Mouse (Mus musculus): ENCODE measurements around the gene Lyrm2. TPM values are rescaled to one million over a fixed set of nuclear protein-coding genes. Genes with fewer than 3 reads are reported as not detected.

Lyrm2 gene
- polyA plus RNA-seq, 1 experiment from 2014 or later, result 10.0 TPM

DNA sequence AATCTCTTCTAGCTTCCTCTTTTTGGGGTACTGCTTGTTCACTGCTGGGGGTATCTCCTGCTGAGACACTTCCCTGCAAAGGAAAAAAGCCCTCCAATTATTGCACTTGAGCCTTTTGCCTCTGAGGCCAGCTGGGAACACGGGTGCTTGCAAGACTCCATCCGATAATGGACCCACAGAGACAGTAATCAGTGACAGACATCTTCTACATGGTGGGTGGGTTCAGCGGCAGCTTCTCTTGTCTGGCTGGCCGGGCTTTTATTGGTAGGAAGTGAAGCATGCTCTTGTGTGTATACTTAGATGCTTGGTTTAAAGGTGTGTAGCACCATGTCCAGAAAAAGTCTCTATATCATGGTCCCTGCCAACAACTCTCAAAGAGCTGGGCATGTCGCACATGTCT lies 17.4 kb downstream of the Lyrm2 start:
- ChIA-PET CTCF (no interaction called here), POLR2A (no interaction called here)
- ATAC-seq (no peak), DNase-seq (ENCODE audit: low read depth, low spot score) (no peak)
- no peaks in the 10 kb centered on the region for H3K27me3 ChIP-seq
- in situ Hi-C loops (cut with MboI; ENCODE audit: low pct_unique_long_range_greater_than_20kb), result no loop called here
- TF ChIP-seq CTCF (IDR thresholded peaks at IDR 0.05), result no peak

DNA sequence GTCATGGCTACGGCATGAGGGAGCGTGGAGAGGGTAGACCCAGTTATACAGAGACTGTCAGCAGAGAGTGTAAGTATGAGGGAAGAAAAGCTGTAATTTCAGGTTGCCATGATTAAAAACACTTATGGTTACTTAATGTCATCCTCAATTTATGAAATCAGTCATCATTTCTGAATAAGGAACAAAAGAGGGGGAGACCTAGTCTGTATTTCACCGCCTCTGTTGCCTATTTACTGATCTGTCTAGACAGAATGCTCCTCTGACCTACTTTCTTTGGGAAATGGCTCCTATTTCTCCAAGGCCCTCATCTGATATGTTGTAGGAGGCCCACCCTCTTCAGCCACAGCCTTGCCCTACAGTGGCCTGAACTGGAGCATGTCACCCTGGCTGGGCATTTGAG lies 20.6 kb downstream of the Lyrm2 start:
- ATAC-seq (no peak), DNase-seq (ENCODE audit: low read depth, low spot score) (no peak)
- no peaks in the 10 kb centered on the region for H3K27me3 ChIP-seq
- in situ Hi-C loops (cut with MboI; ENCODE audit: low pct_unique_long_range_greater_than_20kb), result no loop called here
- POLR2A ChIA-PET, result no interaction called here
- CTCF ChIA-PET, result no interaction called here
- TF ChIP-seq CTCF (IDR thresholded peaks at IDR 0.05), result no peak

DNA sequence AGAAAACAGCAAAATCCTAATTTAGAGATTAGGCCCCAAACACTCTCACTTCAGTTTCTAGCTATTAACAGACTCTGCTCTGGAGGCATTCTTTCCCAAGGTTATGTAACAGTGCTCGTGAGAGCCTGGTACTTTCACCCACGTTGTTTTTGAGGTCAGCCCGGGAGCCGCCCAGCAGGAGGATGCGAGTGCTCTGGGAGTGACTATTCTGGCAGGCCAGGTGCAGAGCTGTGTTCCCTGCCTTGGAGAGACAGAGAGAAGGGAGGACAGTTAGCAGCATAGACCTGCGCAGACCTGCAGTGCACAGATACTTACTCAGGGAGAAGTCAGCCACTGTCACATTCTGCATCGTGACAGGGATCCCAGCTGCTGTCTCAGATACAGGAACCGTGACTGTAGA lies 24.2 kb downstream of the Lyrm2 start:
- POLR2A ChIA-PET, result no interaction called here
- TF ChIP-seq CTCF (IDR thresholded peaks at IDR 0.05), result no peak
- CTCF ChIA-PET, result no interaction called here

DNA sequence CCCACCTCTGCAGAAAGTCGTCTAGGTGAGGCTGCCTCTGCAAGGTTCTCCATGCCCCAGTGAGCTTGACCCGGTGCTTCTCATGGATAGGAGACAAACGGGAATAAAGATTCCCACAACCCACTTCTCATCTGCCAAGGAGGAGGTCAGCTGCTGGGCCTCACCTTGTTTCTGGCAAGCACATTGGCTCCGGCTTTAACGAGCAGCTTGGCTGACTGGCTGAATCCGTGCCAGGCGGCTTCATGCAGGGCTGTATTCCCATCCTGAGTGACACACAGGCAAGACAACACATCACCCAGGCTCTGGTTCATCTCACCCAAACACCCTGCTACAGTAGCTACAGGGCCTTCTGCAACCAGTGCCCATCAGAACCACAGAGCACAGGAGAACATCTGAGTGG lies 26.9 kb downstream of the Lyrm2 start:
- ChIA-PET POLR2A (no interaction called here), CTCF (no interaction called here)
- DNase-seq (ENCODE audit: low read depth, low spot score) (no peak), ATAC-seq (no peak)
- no peaks in the 10 kb centered on the region for H3K27me3 ChIP-seq
- in situ Hi-C loops (cut with MboI; ENCODE audit: low pct_unique_long_range_greater_than_20kb), result no loop called here
- TF ChIP-seq CTCF (IDR thresholded peaks at IDR 0.05), result no peak

More for the DNA sequence above, 24.2 kb downstream of the Lyrm2 start:
- in situ Hi-C loops (cut with MboI; ENCODE audit: low pct_unique_long_range_greater_than_20kb), result no loop called here
- no peaks in the 10 kb centered on the region for H3K27me3 ChIP-seq
- DNase-seq (ENCODE audit: low read depth, low spot score) (no peak), ATAC-seq (no peak)

DNA sequence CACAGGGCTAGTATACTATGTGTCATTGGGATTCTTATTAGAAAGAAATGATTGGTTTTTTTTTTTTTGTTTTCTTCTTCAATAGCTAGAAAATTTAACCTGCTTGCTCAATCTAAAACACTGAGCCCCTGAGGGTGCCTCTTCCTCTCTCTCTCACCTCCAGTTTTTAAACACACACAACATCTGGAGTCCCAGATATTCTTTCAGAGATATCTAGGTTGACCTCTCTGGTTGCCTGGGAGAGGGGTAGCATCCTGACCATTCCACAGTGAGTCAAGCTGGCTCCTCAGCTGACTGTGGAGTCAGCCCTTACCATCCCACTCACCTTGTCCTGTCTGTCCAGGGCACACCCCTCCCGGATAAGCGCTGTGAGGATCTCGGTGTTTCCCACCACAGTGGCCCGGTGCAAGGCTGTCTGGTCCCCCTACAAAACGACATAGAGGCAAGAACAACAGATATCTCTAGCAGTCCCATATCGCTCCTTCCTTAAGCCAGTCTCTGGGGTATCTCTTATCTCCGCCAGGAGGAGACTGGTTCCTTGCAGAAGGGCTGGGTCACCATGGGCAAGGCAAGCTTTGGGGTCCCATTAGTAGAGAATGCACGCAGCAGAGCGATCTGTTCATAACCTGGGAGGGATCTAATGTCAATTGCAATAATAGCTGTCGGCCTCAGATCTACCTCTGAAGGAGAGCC lies 28.5 kb downstream of the Lyrm2 start:
- no peak for TF ChIP-seq CTCF (IDR thresholded peaks at IDR 0.05)
- CTCF ChIA-PET, result no interaction called here
- no peak for ATAC-seq

DNA sequence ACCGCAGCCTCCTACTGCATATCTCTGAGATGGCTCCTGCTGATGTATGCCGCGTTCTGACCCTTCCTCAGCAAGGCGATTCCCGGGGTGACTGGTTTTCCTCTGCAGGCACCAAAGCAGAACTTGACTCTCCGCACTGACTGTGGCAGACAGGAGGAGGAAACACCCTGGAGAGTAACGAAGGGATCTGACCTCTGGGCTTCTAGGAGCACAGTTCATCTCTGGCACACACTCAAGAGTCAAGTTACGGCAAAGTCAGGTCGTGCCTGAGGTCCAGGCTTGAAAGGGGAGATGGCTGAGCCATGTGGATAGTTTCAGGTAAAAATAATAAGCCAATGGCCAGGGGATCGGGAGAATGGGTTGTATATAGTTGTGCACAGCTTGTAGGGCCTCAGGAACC lies 29.3 kb downstream of the Lyrm2 start:
- no peak for TF ChIP-seq CTCF (IDR thresholded peaks at IDR 0.05)
- ChIA-PET CTCF (no interaction called here), POLR2A (no interaction called here)
- ATAC-seq (no peak), DNase-seq (ENCODE audit: low read depth, low spot score) (no peak)
- in situ Hi-C loops (cut with MboI; ENCODE audit: low pct_unique_long_range_greater_than_20kb), result no loop called here
- no peaks in the 10 kb centered on the region for H3K27me3 ChIP-seq

More for the DNA sequence above, 28.5 kb downstream of the Lyrm2 start:
- no peak for DNase-seq (ENCODE audit: low read depth, low spot score)
- POLR2A ChIA-PET, result no interaction called here
- no peaks in the 10 kb centered on the region for H3K27me3 ChIP-seq
- in situ Hi-C loops (cut with MboI; ENCODE audit: low pct_unique_long_range_greater_than_20kb), result no loop called here

DNA sequence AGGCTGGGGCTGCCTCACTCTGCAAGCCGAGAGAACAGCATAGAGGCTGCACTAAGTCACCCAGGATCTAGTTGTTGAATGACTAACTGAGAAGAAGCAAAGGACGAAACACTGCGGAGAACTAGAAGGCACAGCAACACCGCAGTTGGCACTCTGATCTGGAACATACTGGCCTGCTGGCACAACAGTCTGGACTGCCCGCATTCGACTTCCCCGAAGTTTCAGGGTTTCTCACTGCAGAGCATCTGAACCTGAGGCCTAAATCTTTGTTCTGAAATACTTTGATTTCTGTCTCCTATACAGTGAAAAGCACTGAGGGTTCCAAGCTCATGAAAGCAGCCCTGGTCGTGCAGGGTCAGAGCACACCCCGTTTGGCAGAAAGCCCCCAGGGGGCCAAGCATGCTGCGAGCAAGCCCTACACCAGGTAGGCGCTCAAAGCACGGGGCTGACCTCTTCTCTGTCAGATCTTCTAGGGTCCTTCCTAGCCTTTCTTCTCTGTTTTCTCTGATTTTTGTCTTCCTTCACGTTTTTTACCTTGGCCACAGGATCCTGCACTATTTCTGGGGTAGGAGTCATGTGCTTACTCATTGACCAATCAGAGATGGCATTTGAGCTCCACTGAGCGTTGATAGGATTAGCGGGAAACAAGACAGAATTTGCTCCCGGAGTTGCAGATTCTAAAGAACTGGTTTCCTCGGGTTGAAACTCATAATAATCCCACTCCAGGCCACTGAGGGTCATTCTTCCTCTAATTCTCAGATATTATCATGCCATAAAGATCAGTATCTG lies 33.6 kb downstream of the Lyrm2 start:
- in situ Hi-C loops (cut with MboI; ENCODE audit: low pct_unique_long_range_greater_than_20kb), result no loop called here
- H3K27me3 ChIP-seq, result no peaks in the 10 kb centered on the region
- no peak for ATAC-seq
- ChIA-PET POLR2A (no interaction called here), CTCF (no interaction called here)
- no peak for DNase-seq (ENCODE audit: low read depth, low spot score)
- TF ChIP-seq CTCF (IDR thresholded peaks at IDR 0.05), result no peak

DNA sequence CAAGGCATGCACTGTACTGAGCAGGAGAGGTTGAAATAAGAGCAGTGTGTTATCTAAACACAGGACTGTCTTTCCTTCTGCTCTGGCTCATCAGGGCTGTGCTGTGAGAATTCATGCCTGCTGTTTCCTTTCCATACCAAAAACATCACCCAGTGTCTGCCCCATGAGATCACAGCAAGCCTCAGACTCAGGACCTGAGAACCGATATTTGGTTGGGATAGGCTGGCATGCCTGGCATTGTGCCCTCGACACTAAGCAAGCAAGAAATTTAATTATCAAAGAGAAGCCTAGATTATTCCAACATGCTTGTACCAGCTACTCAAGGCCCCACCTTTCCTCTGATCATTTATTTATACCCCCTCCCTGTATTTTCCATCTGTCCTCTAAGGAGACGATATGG lies 34.5 kb downstream of the Lyrm2 start:
- POLR2A ChIA-PET, result no interaction called here
- in situ Hi-C loops (cut with MboI; ENCODE audit: low pct_unique_long_range_greater_than_20kb), result no loop called here
- TF ChIP-seq CTCF (IDR thresholded peaks at IDR 0.05), result no peak

DNA sequence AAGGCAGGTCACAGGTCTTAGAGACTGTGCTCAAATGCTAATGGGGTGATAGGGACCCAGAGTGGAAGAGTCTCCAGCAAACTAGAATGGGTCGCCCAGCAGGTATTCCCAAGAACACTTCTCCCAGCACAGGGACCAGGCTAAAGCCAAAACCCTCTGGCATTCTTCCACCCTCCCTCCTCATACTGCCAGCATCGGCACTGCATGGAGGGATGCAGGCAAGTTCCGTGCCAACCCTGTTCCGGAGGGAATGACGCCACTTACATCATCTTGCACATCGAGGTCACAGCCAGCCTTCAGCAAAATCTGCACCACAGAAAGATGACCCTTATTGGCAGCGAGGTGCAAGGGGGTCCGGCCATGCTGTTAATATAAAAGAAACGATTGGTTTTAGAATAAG lies 36.0 kb downstream of the Lyrm2 start:
- no peak for DNase-seq (ENCODE audit: low read depth, low spot score)
- ChIA-PET CTCF (no interaction called here), POLR2A (no interaction called here)
- in situ Hi-C loops (cut with MboI; ENCODE audit: low pct_unique_long_range_greater_than_20kb), result no loop called here
- no peaks in the 10 kb centered on the region for H3K27me3 ChIP-seq
- no peak for TF ChIP-seq CTCF (IDR thresholded peaks at IDR 0.05)
- ATAC-seq, result no peak

More for the DNA sequence above, 34.5 kb downstream of the Lyrm2 start:
- CTCF ChIA-PET, result interaction anchor here (0.9 kb wide), 1 partner anchor 24 kb away, joined by 3 read pairs; no protein-coding TSS in a partner anchor
- no peak for ATAC-seq
- H3K27me3 ChIP-seq, result no peaks in the 10 kb centered on the region
- DNase-seq (ENCODE audit: low read depth, low spot score), result no peak

DNA sequence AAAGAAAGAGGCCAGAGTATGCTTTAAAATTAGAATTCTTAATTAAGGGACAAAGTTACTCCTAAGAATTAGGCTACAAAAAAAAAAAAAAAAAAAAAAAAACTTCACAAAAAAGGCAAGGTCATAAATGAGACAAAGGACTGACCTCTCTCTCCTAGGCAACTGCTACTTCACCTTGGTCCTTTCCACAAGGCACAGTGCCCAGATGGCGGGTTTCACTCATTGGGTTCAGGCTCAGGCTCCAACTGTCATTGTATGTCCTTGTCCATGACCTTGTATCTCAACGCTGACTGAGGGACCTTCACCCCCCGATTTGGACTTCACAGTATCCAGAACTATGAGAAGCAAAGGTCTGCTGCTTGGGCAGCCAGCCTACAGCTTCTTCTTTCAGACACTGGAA lies 38.3 kb downstream of the Lyrm2 start:
- no peak for ATAC-seq

More for the DNA sequence above, 38.3 kb downstream of the Lyrm2 start:
- in situ Hi-C loops (cut with MboI; ENCODE audit: low pct_unique_long_range_greater_than_20kb), result no loop called here
- TF ChIP-seq CTCF (IDR thresholded peaks at IDR 0.05), result no peak
- CTCF ChIA-PET, result no interaction called here
- POLR2A ChIA-PET, result no interaction called here
- no peaks in the 10 kb centered on the region for H3K27me3 ChIP-seq
- no peak for DNase-seq (ENCODE audit: low read depth, low spot score)

Other genes starting within 250 kb of the Lyrm2 start
- not detected for gene Gja10, start 197.5 kb upstream of the Lyrm2 start, polyA plus RNA-seq (2021)
- 7.8 TPM for gene Casp8ap2, start 184.8 kb upstream of the Lyrm2 start, polyA plus RNA-seq (2021)
- 15.3 TPM for gene Mdn1, start 143.1 kb upstream of the Lyrm2 start, polyA plus RNA-seq (2021)
- gene Ankrd6, start 150.6 kb downstream of the Lyrm2 start, polyA plus RNA-seq (2021), result 0.08 TPM
- 1.4 TPM for gene Rragd, start 182.8 kb downstream of the Lyrm2 start, polyA plus RNA-seq (2021)
- gene Ube2j1, start 231.2 kb downstream of the Lyrm2 start, polyA plus RNA-seq (2021), result 36.6 TPM

Data from Patski (cell line).